In genomic region chr7:142284615-142285080, GRCm38 (mm10) we compare ENCODE assay signal across 8 mouse cellular contexts. TPM values are rescaled to one million over a fixed set of nuclear protein-coding genes. Genes with fewer than 3 reads are reported as not detected.
DNase-seq lines count a peak whose midpoint lies in the region; ATAC-seq and TF ChIP-seq lines count a peak whose summit lies in the region.

No protein-coding gene starts in this region.

- no peak for TF ChIP-seq POLR2A in brain, embryonic 14.5 days (IDR thresholded peaks at IDR 0.05; ENCODE audit: borderline replicate concordance, extremely low read depth, insufficient read depth, insufficient read length, poor library complexity, severe bottlenecking)
- no peak for TF ChIP-seq POLR2A in liver, adult 2 months (IDR thresholded peaks at IDR 0.05; ENCODE audit: extremely low read depth, insufficient read depth, low read length)
- no peak for TF ChIP-seq POLR2A in myocyte (IDR thresholded peaks at IDR 0.05; ENCODE audit: insufficient read length, low read depth)

- no peaks in the 10 kb centered on the region for H3K27me3 ChIP-seq in C2C12 (ENCODE audit: control insufficient read depth, insufficient read depth, insufficient read length)
- peaks cover 48% of the 10 kb centered on the region for H3K27me3 ChIP-seq in erythroblast, embryonic 14.5 days (ENCODE audit: control insufficient read depth)
- H3K27me3 ChIP-seq in heart, embryonic 11.5 days (ENCODE audit: control insufficient read depth, insufficient read depth, low read length), result no peaks in the 10 kb centered on the region
- no peaks in the 10 kb centered on the region for H3K27me3 ChIP-seq in kidney, embryonic 16.5 days (ENCODE audit: insufficient read depth, low read length)
- no peaks in the 10 kb centered on the region for H3K27me3 ChIP-seq in liver, adult 2 months (ENCODE audit: control insufficient read depth, insufficient read depth, low read length)
- H3K27me3 ChIP-seq in myocyte (ENCODE audit: control insufficient read depth, insufficient read depth, insufficient read length), result peaks cover 2% of the 10 kb centered on the region
- no peaks in the 10 kb centered on the region for H3K27me3 ChIP-seq in splenic B cell, adult 2 months (ENCODE audit: control insufficient read depth, insufficient read depth, low read length, poor library complexity, severe bottlenecking)

- H3K79me3 ChIP-seq in C2C12 (ENCODE audit: low read depth), result no peaks in the 10 kb centered on the region

- peak overlapping the region; percentile 85 for H3K9ac ChIP-seq in heart, embryonic 11.5 days (ENCODE audit: low read depth, low read length)
- H3K9ac ChIP-seq in kidney, embryonic 16.5 days (replicated peaks; ENCODE audit: low read length), result peak overlapping the region; percentile 81
- H3K9ac ChIP-seq in liver, adult 2 months (ENCODE audit: low read depth, low read length), result peak overlapping the region; percentile 52

- peak; percentile 61; the same call in 1 of the 2 replicates for ATAC-seq in heart, embryonic 11.5 days (replicated peaks; ENCODE audit: insufficient number of reproducible peaks, low FRiP score, low TSS enrichment)
- peak; percentile 78 for ATAC-seq in kidney, embryonic 16.5 days (ENCODE audit: low FRiP score, low TSS enrichment)

- TF ChIP-seq CTCF in C2C12 (IDR thresholded peaks at IDR 0.05; ENCODE audit: control insufficient read depth, insufficient read depth, insufficient read length), result peak; percentile 29
- peak; percentile 80 for TF ChIP-seq CTCF in brain, embryonic 14.5 days (IDR thresholded peaks at IDR 0.05; ENCODE audit: borderline replicate concordance, extremely low read depth, insufficient read depth, insufficient read length)
- peak; percentile 59 for TF ChIP-seq CTCF in liver, adult 2 months (IDR thresholded peaks at IDR 0.05; ENCODE audit: low read depth, low read length)

- no peaks in the 10 kb centered on the region for H3K9me3 ChIP-seq in erythroblast, embryonic 14.5 days (ENCODE audit: control insufficient read depth, low read length)
- no peaks in the 10 kb centered on the region for H3K9me3 ChIP-seq in heart, embryonic 11.5 days (replicated peaks; ENCODE audit: control insufficient read depth, low read length)
- H3K9me3 ChIP-seq in kidney, embryonic 16.5 days (ENCODE audit: low read length), result no peaks in the 10 kb centered on the region

- H3K27ac ChIP-seq in heart, embryonic 11.5 days (ENCODE audit: low read depth, low read length), result peak overlapping the region; percentile 87
- H3K27ac ChIP-seq in kidney, embryonic 16.5 days (ENCODE audit: low read length), result peak overlapping the region; percentile 91
- 0 out of 2 replicates have a peak overlapping the region, but pooled peaks have one; percentile 20 for H3K27ac ChIP-seq in liver, adult 2 months (replicated peaks; ENCODE audit: insufficient read depth, low read depth, low read length)

- DNase-seq in brain, embryonic 14.5 days (ENCODE audit: low read depth), result peak; percentile 97
- DNase-seq in liver, adult 2 months (ENCODE audit: extremely low read depth, low read depth, low spot score), result peak; percentile 83
- DNase-seq in splenic B cell, adult 2 months (ENCODE audit: low read depth, low spot score), result peak; percentile 88

- H3K4me3 ChIP-seq in C2C12 (ENCODE audit: insufficient read depth, poor library complexity, severe bottlenecking) (peak overlapping the region; percentile 25), myocyte (peak overlapping the region; percentile 49)
- H3K4me3 ChIP-seq in erythroblast, embryonic 14.5 days (replicated peaks), result peak overlapping the region; percentile 54
- peak overlapping the region; percentile 55 for H3K4me3 ChIP-seq in heart, embryonic 11.5 days (ENCODE audit: low read depth, low read length)
- peak overlapping the region; percentile 59 for H3K4me3 ChIP-seq in kidney, embryonic 16.5 days (ENCODE audit: low read length)
- H3K4me3 ChIP-seq in liver, adult 2 months (ENCODE audit: insufficient read depth, low read depth, low read length), result peak overlapping the region; percentile 61

- H3K4me2 ChIP-seq in heart, embryonic 11.5 days, result peak overlapping the region; percentile 94
- H3K4me2 ChIP-seq in kidney, embryonic 16.5 days (replicated peaks; ENCODE audit: low read depth, low read length), result peak overlapping the region; percentile 66
- H3K4me2 ChIP-seq in myocyte (ENCODE audit: low read depth), result peak overlapping the region; percentile 99

- H3K36me3 ChIP-seq in C2C12 (ENCODE audit: control insufficient read depth, insufficient read depth), result no peaks in the 10 kb centered on the region
- no peaks in the 10 kb centered on the region for H3K36me3 ChIP-seq in erythroblast, embryonic 14.5 days (ENCODE audit: control insufficient read depth)
- H3K36me3 ChIP-seq in heart, embryonic 11.5 days (ENCODE audit: control insufficient read depth, insufficient read depth, low read length), result no peaks in the 10 kb centered on the region
- H3K36me3 ChIP-seq in kidney, embryonic 16.5 days (ENCODE audit: insufficient read depth, low read length), result no peaks in the 10 kb centered on the region
- H3K36me3 ChIP-seq in liver, adult 2 months (ENCODE audit: control insufficient read depth, insufficient read depth, low read length), result no peaks in the 10 kb centered on the region
- no peaks in the 10 kb centered on the region for H3K36me3 ChIP-seq in myocyte (ENCODE audit: control insufficient read depth, insufficient read depth)
- no peaks in the 10 kb centered on the region for H3K36me3 ChIP-seq in splenic B cell, adult 2 months (ENCODE audit: control insufficient read depth, insufficient read depth, low read length, poor library complexity, severe bottlenecking)

- no peaks in the 10 kb centered on the region for H3K79me2 ChIP-seq in C2C12 (ENCODE audit: control insufficient read depth, insufficient read depth)
- no peaks in the 10 kb centered on the region for H3K79me2 ChIP-seq in liver, adult 2 months (ENCODE audit: control insufficient read depth, insufficient read depth, low read length)
- H3K79me2 ChIP-seq in myocyte (ENCODE audit: control insufficient read depth, insufficient read depth), result no peaks in the 10 kb centered on the region

- under 1% methylated on average over 19 of the region's 19 CpGs for WGBS in heart, embryonic 11.5 days (ENCODE audit: insufficient replicate concordance)
- WGBS in kidney, embryonic 16.5 days, result under 1% methylated on average over 19 of the region's 19 CpGs
- WGBS in liver, adult 2 months, result under 1% methylated on average over 19 of the region's 19 CpGs

- H3K4me1 ChIP-seq in erythroblast, embryonic 14.5 days (ENCODE audit: control insufficient read depth), result peaks cover 1% of the 10 kb centered on the region; the same call in 1 of the 2 replicates
- peaks cover 12% of the 10 kb centered on the region for H3K4me1 ChIP-seq in heart, embryonic 11.5 days (ENCODE audit: control insufficient read depth, insufficient read depth, low read length)
- H3K4me1 ChIP-seq in kidney, embryonic 16.5 days (ENCODE audit: insufficient read depth, low read length), result peaks cover 11% of the 10 kb centered on the region; the same call in 1 of the 2 replicates
- no peaks in the 10 kb centered on the region for H3K4me1 ChIP-seq in liver, adult 2 months (ENCODE audit: control insufficient read depth, insufficient read depth, low read length)

- H3ac ChIP-seq in C2C12 (ENCODE audit: control insufficient read depth, insufficient read length, low read depth), result peak overlapping the region; percentile 64
- no peak overlapping the region for H3ac ChIP-seq in myocyte (ENCODE audit: control insufficient read depth, insufficient read length)

RNA-seq across cellular contexts. Expression of gene Gm4559, which starts 10.5 kb away (rescaled TPM):
- polyA plus RNA-seq in C2C12 (2012; fragmentation: generic; extraction: Trizol) (not detected), myocyte (2012; fragmentation: generic; extraction: Trizol) (not detected)
- polyA plus RNA-seq in brain, embryonic 14.5 days (2012; rRNA removed), result not detected in 2 replicates
- polyA plus RNA-seq in erythroblast, embryonic 14.5 days (2012), result not detected in 2 replicates
- polyA plus RNA-seq in heart, embryonic 11.5 days (2014; fragmentation: Nextera tagmentation; extraction: Ambion mirVana), result not detected in 2 replicates
- not detected in 2 replicates for polyA plus RNA-seq in kidney, embryonic 16.5 days (2015; fragmentation: Nextera tagmentation; extraction: Ambion mirVana)
- not detected in 2 replicates for total RNA-seq in liver, adult 2 months (2014; rRNA removed)
- not detected in 2 replicates for polyA plus RNA-seq in liver, adult 2 months (2012; rRNA removed)

RNA-seq across cellular contexts. Expression of gene Krtap5-1, which starts 12.3 kb away (rescaled TPM):
- not detected for polyA plus RNA-seq in C2C12 (2012; fragmentation: generic; extraction: Trizol)
- polyA plus RNA-seq in brain, embryonic 14.5 days (2012; rRNA removed), result not detected in 2 replicates
- polyA plus RNA-seq in erythroblast, embryonic 14.5 days (2012), result not detected in 2 replicates
- not detected in 2 replicates for polyA plus RNA-seq in heart, embryonic 11.5 days (2014; fragmentation: Nextera tagmentation; extraction: Ambion mirVana)
- polyA plus RNA-seq in kidney, embryonic 16.5 days (2015; fragmentation: Nextera tagmentation; extraction: Ambion mirVana), result not detected in 2 replicates
- not detected in 2 replicates for total RNA-seq in liver, adult 2 months (2014; rRNA removed)
- polyA plus RNA-seq in liver, adult 2 months (2012; rRNA removed), result not detected in 2 replicates
- polyA plus RNA-seq in myocyte (2012; fragmentation: generic; extraction: Trizol), result not detected

RNA-seq across cellular contexts. Expression of gene Krtap5-4, which starts 18.7 kb away (rescaled TPM):
- polyA plus RNA-seq in C2C12 (2012; fragmentation: generic; extraction: Trizol) (0.04 TPM), myocyte (2012; fragmentation: generic; extraction: Trizol) (not detected)
- not detected in 2 replicates for polyA plus RNA-seq in brain, embryonic 14.5 days (2012; rRNA removed)
- not detected in 2 replicates for polyA plus RNA-seq in erythroblast, embryonic 14.5 days (2012)
- polyA plus RNA-seq in heart, embryonic 11.5 days (2014; fragmentation: Nextera tagmentation; extraction: Ambion mirVana), result 0.26 TPM in 1 of 2 replicates, not detected in the other
- not detected in 2 replicates for polyA plus RNA-seq in kidney, embryonic 16.5 days (2015; fragmentation: Nextera tagmentation; extraction: Ambion mirVana)
- not detected in 2 replicates for total RNA-seq in liver, adult 2 months (2014; rRNA removed)
- polyA plus RNA-seq in liver, adult 2 months (2012; rRNA removed), result not detected in 2 replicates

RNA-seq across cellular contexts. Expression of gene Gm2431, which starts 26.5 kb away (rescaled TPM):
- polyA plus RNA-seq in C2C12 (2012; fragmentation: generic; extraction: Trizol), result not detected
- polyA plus RNA-seq in brain, embryonic 14.5 days (2012; rRNA removed), result not detected in 2 replicates
- not detected in 2 replicates for polyA plus RNA-seq in erythroblast, embryonic 14.5 days (2012)
- not detected in 2 replicates for polyA plus RNA-seq in heart, embryonic 11.5 days (2014; fragmentation: Nextera tagmentation; extraction: Ambion mirVana)
- not detected in 2 replicates for polyA plus RNA-seq in kidney, embryonic 16.5 days (2015; fragmentation: Nextera tagmentation; extraction: Ambion mirVana)
- total RNA-seq in liver, adult 2 months (2014; rRNA removed), result not detected in 2 replicates
- not detected in 2 replicates for polyA plus RNA-seq in liver, adult 2 months (2012; rRNA removed)
- polyA plus RNA-seq in myocyte (2012; fragmentation: generic; extraction: Trizol), result not detected

RNA-seq across cellular contexts. Expression of gene Gm40460, which starts 43.8 kb away (rescaled TPM):
- not detected for polyA plus RNA-seq in C2C12 (2012; fragmentation: generic; extraction: Trizol)
- polyA plus RNA-seq in brain, embryonic 14.5 days (2012; rRNA removed), result not detected in 2 replicates
- polyA plus RNA-seq in erythroblast, embryonic 14.5 days (2012), result not detected in 2 replicates
- not detected in 2 replicates for polyA plus RNA-seq in heart, embryonic 11.5 days (2014; fragmentation: Nextera tagmentation; extraction: Ambion mirVana)
- polyA plus RNA-seq in kidney, embryonic 16.5 days (2015; fragmentation: Nextera tagmentation; extraction: Ambion mirVana), result not detected in 2 replicates
- not detected in 2 replicates for total RNA-seq in liver, adult 2 months (2014; rRNA removed)
- polyA plus RNA-seq in liver, adult 2 months (2012; rRNA removed), result not detected in 2 replicates
- not detected for polyA plus RNA-seq in myocyte (2012; fragmentation: generic; extraction: Trizol)

Comparison
In these comparisons a context has a peak if more than half of its experiments do, and no peak if none do; other contexts are left out.
1. Peak in every context shown above with its lines: DNase-seq, ATAC-seq, H3K4me3 ChIP-seq and H3K27ac ChIP-seq.
2. CTCF ChIP-seq: peak in every context shown above with its lines; median percentile 80 in brain, embryonic 14.5 days; 59 in liver, adult 2 months; 29 in C2C12.
3. H3K27ac ChIP-seq: peak in every context shown above with its lines; median percentile 91 in kidney, embryonic 16.5 days; 87 in heart, embryonic 11.5 days; 20 in liver, adult 2 months.